Mouse (Mus musculus) stomach, postnatal 0 days (tissue): ENCODE results near the gene As3mt.

ENCODE experiments used
- CTCF ChIP-seq: IDR thresholded peaks from 2 replicates; pipeline ENCODE4 v1.5.1; 2016; ENCODE audit warnings: antibody characterized with exemption, low read depth, mild to moderate bottlenecking, moderate library complexity
- EP300 ChIP-seq: optimal IDR thresholded peaks from 2 replicates; pipeline ENCODE3; 2016; ENCODE audit warnings: antibody characterized with exemption

- no peak for TF ChIP-seq CTCF
- no peak for TF ChIP-seq EP300
These were observed 16.9 kb upstream of the As3mt start for GRCm38 (mm10) chr19:46690387-46690786.
